Mouse (Mus musculus) liver, embryonic 14.5 days (tissue): ENCODE data around the gene Hoxd4. TPM values are rescaled to one million over a fixed set of nuclear protein-coding genes. Genes with fewer than 3 reads are reported as not detected.

Experiments used
- ATAC-seq: fragments of 200-750 bp; cut with Nextera tagmentation; 2 replicates; pipeline ENCODE4 v1.8.0; 2017; ENCODE audit warnings: moderate number of reproducible peaks, mild to moderate bottlenecking, moderate library complexity; ENCODE audit not compliant: insufficient read depth
- DNase-seq, 3 experiments: peaks; one replicate each; pipeline ENCODE4 v3.0.0-alpha.2; 2012 to 2013; ENCODE audit warnings: low read depth in 3 of 3, low spot score in 3 of 3
- H3K27ac ChIP-seq: fragments of 300-500 bp; sonication (generic); 2 replicates; pipeline ENCODE4 v1.5.1; 2014; ENCODE audit warnings: moderate library complexity, mild to moderate bottlenecking, control low read depth, inconsistent platforms
- H3K27me3 ChIP-seq: fragments of 300-500 bp; sonication (generic); 2 replicates; pipeline ENCODE4 v1.6.1; 2014; ENCODE audit warnings: mild to moderate bottlenecking, low read length, moderate library complexity; ENCODE audit not compliant: control insufficient read depth, insufficient read depth
- H3K36me3 ChIP-seq: fragments of 300-500 bp; sonication (generic); replicated peaks from 2 replicates; pipeline ENCODE4 v1.6.1; 2014; ENCODE audit warnings: low read depth; ENCODE audit not compliant: control insufficient read depth, insufficient read depth
- H3K4me1 ChIP-seq, 2 experiments: fragments of 200-500 bp in 1 of 2; fragments of 300-500 bp in 1 of 2; sonication (generic) in 1 of 2; replicated peaks; 2 replicates each; pipeline ENCODE4 v1.6.1; 2012 to 2014; ENCODE audit warnings: antibody characterized with exemption in 1 of 2, inconsistent platforms in 1 of 2, low read length in 1 of 2; ENCODE audit not compliant: control insufficient read depth in 2 of 2, insufficient read depth in 2 of 2
- H3K4me2 ChIP-seq: fragments of 300-500 bp; sonication (generic); 2 replicates; pipeline ENCODE4 v1.6.1; 2014; ENCODE audit warnings: low read depth, mild to moderate bottlenecking, control low read depth, moderate library complexity
- H3K4me3 ChIP-seq, 2 experiments: fragments of 200-500 bp in 1 of 2; fragments of 300-500 bp in 1 of 2; sonication (generic) in 1 of 2; 2 replicates each; pipeline ENCODE4 v1.5.1; 2012 to 2014; ENCODE audit warnings: low read depth in 2 of 2, low read length in 2 of 2, mild to moderate bottlenecking in 2 of 2, control low read depth in 1 of 2, inconsistent platforms in 1 of 2, moderate library complexity in 1 of 2; ENCODE audit not compliant: insufficient read depth in 1 of 2
- H3K9ac ChIP-seq: fragments of 300-500 bp; sonication (generic); replicated peaks from 2 replicates; pipeline ENCODE4 v1.6.1; 2014; ENCODE audit warnings: mild to moderate bottlenecking, control low read depth, moderate library complexity
- H3K9me3 ChIP-seq: fragments of 300-500 bp; sonication (generic); 2 replicates; pipeline ENCODE4 v1.6.1; 2016; ENCODE audit warnings: low read length, mixed read lengths; ENCODE audit not compliant: control insufficient read depth
- CTCF ChIP-seq: IDR thresholded peaks from 2 replicates; pipeline ENCODE4 v1.5.1; 2016; ENCODE audit warnings: antibody characterized with exemption, low read depth, control low read depth
- EP300 ChIP-seq: IDR thresholded peaks from 2 replicates; pipeline ENCODE4 v1.6.1; 2016; ENCODE audit warnings: antibody characterized with exemption, low read depth
- WGBS: fragments of 180-500 bp; shearing (Covaris S2); extraction: QIAGEN DNeasy Blood & Tissue Kit; methylation state at CpG from one replicate; pipeline ENCODE4 v1.1.7; 2014; ENCODE audit not compliant: insufficient replicate concordance; 5-methylcytosine and 5-hydroxymethylcytosine counted together
- polyA plus RNA-seq, 2 experiments: library from polyadenylated mRNA; depleted of rRNA in 1 of 2; stranded (reverse) in 1 of 2; unstranded in 1 of 2; fragments of >200 nt; fragmentation: Nextera tagmentation in 1 of 2; extraction: Ambion mirVana in 1 of 2; gene quantifications; 2 replicates each; pipeline versions ENCODE4 v1.2.1 to v1.2.3; 2012 to 2014

The Hoxd4 gene
- polyA plus RNA-seq, 2 experiments: 0.04 TPM; not detected in 1

GRCm38 (mm10) chr2:74745540-74746297 lies 34.0 kb downstream of the Hoxd4 start:
- 13% methylated on average over 6 of the region's 6 CpGs for WGBS
- H3K27me3 ChIP-seq: peaks cover 89% of the 10 kb centered on the region
- no peak for ATAC-seq
- no peak overlapping the region for H3K9ac ChIP-seq
- H3K4me3 ChIP-seq: no peak overlapping the region
- H3K4me2 ChIP-seq: no peak overlapping the region
- no peaks in the 10 kb centered on the region for H3K4me1 ChIP-seq
- no peak for TF ChIP-seq CTCF
- TF ChIP-seq EP300: no peak
- H3K36me3 ChIP-seq: no peaks in the 10 kb centered on the region
- H3K27ac ChIP-seq: no peak overlapping the region
- DNase-seq: no peak
- H3K9me3 ChIP-seq: no peaks in the 10 kb centered on the region

DNA sequence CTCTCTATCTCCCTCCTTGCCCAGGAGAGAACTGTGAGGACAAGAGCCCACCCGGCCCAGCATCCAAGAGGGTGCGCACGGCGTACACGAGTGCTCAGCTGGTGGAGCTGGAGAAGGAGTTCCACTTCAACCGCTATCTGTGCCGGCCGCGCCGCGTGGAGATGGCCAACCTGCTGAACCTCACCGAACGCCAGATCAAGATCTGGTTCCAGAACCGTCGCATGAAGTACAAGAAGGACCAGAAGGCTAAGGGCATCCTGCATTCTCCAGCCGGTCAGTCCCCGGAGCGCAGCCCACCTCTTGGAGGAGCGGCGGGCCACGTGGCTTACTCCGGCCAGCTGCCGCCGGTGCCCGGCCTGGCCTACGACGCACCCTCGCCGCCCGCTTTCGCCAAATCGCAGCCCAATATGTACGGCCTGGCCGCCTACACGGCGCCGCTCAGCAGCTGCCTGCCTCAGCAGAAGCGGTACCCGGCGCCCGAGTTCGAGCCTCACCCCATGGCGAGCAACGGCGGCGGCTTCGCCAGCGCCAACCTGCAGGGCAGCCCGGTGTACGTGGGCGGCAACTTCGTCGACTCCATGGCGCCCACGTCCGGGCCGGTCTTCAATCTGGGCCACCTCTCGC lies 34.7 kb downstream of the Hoxd4 start:
- H3K27me3 ChIP-seq: peaks cover 91% of the 10 kb centered on the region
- WGBS: 3% methylated on average over 58 of the region's 58 CpGs
- no peak for ATAC-seq

DNA sequence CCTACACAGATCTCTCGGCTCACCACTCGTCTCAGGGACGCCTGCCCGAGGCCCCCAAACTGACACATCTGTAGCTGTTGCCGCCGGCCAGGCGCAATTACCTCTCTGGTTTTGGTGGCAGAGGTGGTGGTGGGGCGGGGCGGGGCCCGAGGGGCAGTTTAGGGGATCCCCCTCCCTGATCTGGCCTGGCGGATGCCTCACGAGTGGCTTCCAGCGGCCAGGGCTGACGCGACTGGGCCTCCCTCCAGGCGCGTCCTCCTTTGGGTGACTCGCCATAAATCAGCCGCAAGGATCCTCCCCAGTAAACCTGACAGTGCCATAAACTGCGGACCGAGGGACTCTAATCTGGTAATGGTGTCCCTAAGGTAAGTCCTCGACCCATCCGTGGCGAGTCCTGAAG lies 35.3 kb downstream of the Hoxd4 start:
- TF ChIP-seq CTCF (no peak), EP300 (no peak)
- Histone ChIP-seq H3K9me3 (no peaks in the 10 kb centered on the region), H3K27ac (no peak overlapping the region), H3K9ac (no peak overlapping the region), H3K4me1 (no peaks in the 10 kb centered on the region), H3K36me3 (no peaks in the 10 kb centered on the region), H3K4me2 (no peak overlapping the region), H3K4me3 (no peak overlapping the region), H3K27me3 (peaks cover 91% of the 10 kb centered on the region)
- no peak for ATAC-seq
- no peak for DNase-seq
- WGBS: 7% methylated on average over 24 of the region's 24 CpGs

More for the DNA sequence above, 34.7 kb downstream of the Hoxd4 start:
- H3K4me3 ChIP-seq: no peak overlapping the region
- H3K27ac ChIP-seq: no peak overlapping the region
- no peak for DNase-seq
- TF ChIP-seq EP300 (no peak), CTCF (no peak)
- no peak overlapping the region for H3K9ac ChIP-seq
- H3K4me2 ChIP-seq: no peak overlapping the region
- no peaks in the 10 kb centered on the region for H3K4me1 ChIP-seq
- no peaks in the 10 kb centered on the region for H3K36me3 ChIP-seq
- no peaks in the 10 kb centered on the region for H3K9me3 ChIP-seq

- H3K4me1 ChIP-seq: no peaks in the 10 kb centered on the region
- 18% methylated on average over 11 of the region's 11 CpGs for WGBS
- DNase-seq: no peak
- peaks cover 94% of the 10 kb centered on the region for H3K27me3 ChIP-seq
- H3K27ac ChIP-seq: no peak overlapping the region
- no peaks in the 10 kb centered on the region for H3K9me3 ChIP-seq
- ATAC-seq: no peak
- H3K9ac ChIP-seq: no peak overlapping the region
- TF ChIP-seq EP300 (no peak), CTCF (no peak)
- no peaks in the 10 kb centered on the region for H3K36me3 ChIP-seq
- H3K4me2 ChIP-seq: no peak overlapping the region
- no peak overlapping the region for H3K4me3 ChIP-seq
Measured at GRCm38 (mm10) chr2:74747661-74748141, 36.0 kb downstream of the Hoxd4 start.

DNA sequence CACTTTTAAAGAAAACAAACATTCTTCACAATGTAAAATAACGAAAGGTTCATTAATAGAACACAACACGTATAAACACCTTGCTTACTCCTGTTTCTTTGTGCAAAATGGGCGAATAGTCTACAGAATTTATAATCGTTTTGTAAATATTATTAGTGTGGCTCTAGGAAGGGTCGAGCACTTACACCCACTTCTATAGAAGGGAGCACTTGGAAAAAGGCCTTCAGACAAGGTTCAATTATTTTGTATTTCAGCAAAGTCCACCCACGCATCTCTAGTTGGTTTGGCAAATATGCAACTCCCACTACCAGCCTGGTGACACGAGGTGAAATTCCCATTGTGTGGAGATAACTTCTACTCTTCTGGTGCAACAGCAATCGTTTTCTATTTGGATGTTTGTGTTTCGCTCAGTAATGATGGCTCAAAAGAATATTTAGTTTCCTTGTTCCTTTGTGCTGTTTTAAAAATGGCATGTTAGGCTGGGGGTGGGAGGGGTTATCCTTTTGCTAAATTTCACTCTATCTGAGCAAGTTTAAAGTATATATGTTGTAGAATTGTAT lies 36.8 kb downstream of the Hoxd4 start:
- H3K27me3 ChIP-seq: peaks cover 97% of the 10 kb centered on the region
- no peak overlapping the region for H3K27ac ChIP-seq
- TF ChIP-seq EP300 (no peak), CTCF (no peak)
- no peaks in the 10 kb centered on the region for H3K36me3 ChIP-seq
- 14% methylated on average over 9 of the region's 9 CpGs for WGBS
- no peaks in the 10 kb centered on the region for H3K4me1 ChIP-seq
- H3K9me3 ChIP-seq: no peaks in the 10 kb centered on the region
- H3K9ac ChIP-seq: no peak overlapping the region
- no peak for ATAC-seq
- no peak overlapping the region for H3K4me2 ChIP-seq
- DNase-seq: no peak
- no peak overlapping the region for H3K4me3 ChIP-seq
